Mouse (Mus musculus): Measurements from ENCODE around the gene Tubgcp2.

- TF ChIP-seq CTCF (IDR thresholded peaks at IDR 0.05; ENCODE audit: low read depth) (no peak), EP300 (IDR thresholded peaks at IDR 0.05; ENCODE audit: low read depth) (no peak)
Observed at GRCm38 (mm10) chr7:139998691-139999350, 37.6 kb downstream of the Tubgcp2 start.
